Mouse (Mus musculus) stomach, embryonic 14.5 days (tissue): ENCODE data around the gene Stkld1. TPM values are rescaled to one million over a fixed set of nuclear protein-coding genes. Genes with fewer than 3 reads are reported as not detected.

Source experiments
- ATAC-seq: fragments of 200-750 bp; cut with Nextera tagmentation; 2 replicates; pipeline ENCODE4 v1.8.0; 2017; ENCODE audit warnings: low read depth, moderate TSS enrichment; ENCODE audit not compliant: insufficient number of reproducible peaks, insufficient read depth, low FRiP score
- H3K27ac ChIP-seq: fragments of 300-500 bp; sonication (generic); 2 replicates; pipeline ENCODE4 v1.5.1; 2014; ENCODE audit warnings: mild to moderate bottlenecking, low read length, moderate library complexity, mixed read lengths
- H3K27me3 ChIP-seq: fragments of 300-500 bp; sonication (generic); 2 replicates; pipeline ENCODE4 v1.6.1; 2014; ENCODE audit warnings: low read length, control low read depth, mixed read lengths; ENCODE audit not compliant: control insufficient read depth, insufficient read depth
- H3K36me3 ChIP-seq: fragments of 300-500 bp; sonication (generic); 2 replicates; pipeline ENCODE4 v1.6.1; 2014; ENCODE audit warnings: mild to moderate bottlenecking, control low read depth, low read length, moderate library complexity, mixed read lengths; ENCODE audit not compliant: control insufficient read depth, insufficient read depth
- H3K4me1 ChIP-seq: fragments of 300-500 bp; sonication (generic); 2 replicates; pipeline ENCODE4 v1.6.1; 2014; ENCODE audit warnings: low read length, control low read depth, mixed read lengths; ENCODE audit not compliant: control insufficient read depth, insufficient read depth
- H3K4me2 ChIP-seq: fragments of 300-500 bp; sonication (generic); replicated peaks from 2 replicates; pipeline ENCODE4 v1.6.1; 2014; ENCODE audit warnings: low read depth, low read length, control low read depth
- H3K4me3 ChIP-seq: fragments of 300-500 bp; sonication (generic); 2 replicates; pipeline ENCODE4 v1.5.1; 2014; ENCODE audit warnings: low read depth, low read length, control low read depth
- H3K9ac ChIP-seq: fragments of 300-500 bp; sonication (generic); replicated peaks from 2 replicates; pipeline ENCODE4 v1.6.1; 2014; ENCODE audit warnings: low read depth, mild to moderate bottlenecking, control low read depth, low read length, moderate library complexity, mixed read lengths
- H3K9me3 ChIP-seq: fragments of 300-500 bp; sonication (generic); 2 replicates; pipeline ENCODE4 v1.6.1; 2016; ENCODE audit warnings: low read depth, low read length, control low read depth; ENCODE audit not compliant: control insufficient read depth
- whole genome bisulfite sequencing: fragments of 180-500 bp; shearing (Covaris S2); extraction: QIAGEN DNeasy Blood & Tissue Kit; methylation state at CpG from one replicate; pipeline ENCODE4 v1.1.7; 2014; 5-methylcytosine and 5-hydroxymethylcytosine counted together
- polyA plus RNA-seq: library from polyadenylated mRNA; unstranded; fragments of >200 nt; fragmentation: Nextera tagmentation; extraction: Ambion mirVana; gene quantifications from 2 replicates; pipeline ENCODE4 v1.2.1, GENCODE M21; 2014

The Stkld1 gene
- polyA plus RNA-seq, 1 experiment from 2014 or later, result 0.25 TPM

DNA sequence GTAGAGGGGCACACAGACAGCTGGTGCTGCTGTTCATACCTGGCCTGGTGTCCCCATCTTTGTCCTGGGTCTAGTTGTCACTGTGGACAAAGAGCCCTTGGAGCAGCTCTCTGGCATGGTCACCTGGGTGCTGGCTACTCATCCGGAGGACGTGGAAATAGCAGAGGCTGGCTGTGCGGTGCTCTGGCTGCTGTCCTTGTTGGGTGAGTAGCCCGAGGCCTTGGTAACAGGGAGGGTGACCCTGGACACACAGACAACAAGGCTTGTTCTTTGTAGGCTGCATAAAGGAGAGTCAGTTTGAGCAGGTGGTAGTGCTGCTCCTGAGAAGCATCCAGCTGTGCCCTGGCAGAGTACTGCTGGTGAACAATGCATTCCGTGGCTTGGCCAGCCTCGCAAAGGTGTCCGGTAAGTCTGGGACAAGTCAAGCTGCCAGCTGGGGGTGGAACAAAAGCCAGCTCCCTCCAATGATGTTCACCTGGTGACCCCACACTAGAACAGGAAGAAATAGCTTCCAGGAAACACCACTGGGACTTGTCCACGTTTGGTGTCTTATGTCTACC, 17.6 kb downstream of the Stkld1 start:
- no peak for ATAC-seq
- 83% methylated on average over 8 of the region's 8 CpGs for WGBS
- Histone ChIP-seq H3K36me3 (peaks cover 45% of the 10 kb centered on the region), H3K9ac (0 out of 2 replicates have a peak overlapping the region, but pooled peaks have one; percentile 10), H3K9me3 (no peaks in the 10 kb centered on the region), H3K4me3 (no peak overlapping the region), H3K4me2 (no peak overlapping the region), H3K27ac (no peak overlapping the region), H3K4me1 (no peaks in the 10 kb centered on the region), H3K27me3 (no peaks in the 10 kb centered on the region)

GRCm38 (mm10) chr2:26952193-26952592, 18.3 kb downstream of the Stkld1 start:
- 88% methylated on average over 4 of the region's 4 CpGs for WGBS

DNA sequence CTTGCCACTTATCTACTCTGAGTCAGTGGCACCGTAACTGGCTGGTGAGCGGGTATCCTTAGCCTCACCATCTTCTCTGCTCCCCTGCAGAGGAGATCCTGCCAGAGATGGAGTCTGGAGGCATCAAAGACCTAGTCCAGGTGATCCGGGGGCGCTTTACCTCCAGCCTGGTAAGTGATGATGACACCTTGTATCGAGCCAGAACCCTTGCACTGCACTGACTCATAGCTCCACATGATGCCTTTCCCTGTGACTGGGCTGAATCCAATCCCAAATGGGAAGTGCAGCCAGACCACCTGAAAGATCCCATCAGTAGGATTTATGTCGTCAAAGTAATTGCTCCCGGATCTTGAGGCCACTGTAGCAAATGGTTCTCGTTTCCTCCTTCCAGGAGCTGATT, 19.0 kb downstream of the Stkld1 start:
- WGBS, result 87% methylated on average over 8 of the region's 8 CpGs
- H3K27ac ChIP-seq, result no peak overlapping the region
- H3K27me3 ChIP-seq, result no peaks in the 10 kb centered on the region
- ATAC-seq, result no peak
- H3K4me3 ChIP-seq, result no peak overlapping the region
- H3K9ac ChIP-seq, result no peak overlapping the region
- no peak overlapping the region for H3K4me2 ChIP-seq
- no peaks in the 10 kb centered on the region for H3K9me3 ChIP-seq
- H3K36me3 ChIP-seq, result peaks cover 59% of the 10 kb centered on the region
- H3K4me1 ChIP-seq, result no peaks in the 10 kb centered on the region

More at GRCm38 (mm10) chr2:26952193-26952592, 18.3 kb downstream of the Stkld1 start:
- Histone ChIP-seq H3K4me2 (no peak overlapping the region), H3K4me1 (no peaks in the 10 kb centered on the region), H3K36me3 (peaks cover 52% of the 10 kb centered on the region), H3K27me3 (no peaks in the 10 kb centered on the region), H3K9me3 (no peaks in the 10 kb centered on the region), H3K27ac (no peak overlapping the region), H3K4me3 (no peak overlapping the region), H3K9ac (0 out of 2 replicates have a peak overlapping the region, but pooled peaks have one; percentile 10)
- ATAC-seq, result no peak

GRCm38 (mm10) chr2:26954735-26955395, 21.0 kb downstream of the Stkld1 start:
- Histone ChIP-seq H3K4me2 (no peak overlapping the region), H3K27ac (no peak overlapping the region), H3K9me3 (no peaks in the 10 kb centered on the region), H3K4me1 (no peaks in the 10 kb centered on the region), H3K4me3 (no peak overlapping the region), H3K9ac (no peak overlapping the region), H3K27me3 (no peaks in the 10 kb centered on the region), H3K36me3 (peaks cover 68% of the 10 kb centered on the region)
- ATAC-seq, result no peak
- 95% methylated on average over 2 of the region's 2 CpGs for WGBS

DNA sequence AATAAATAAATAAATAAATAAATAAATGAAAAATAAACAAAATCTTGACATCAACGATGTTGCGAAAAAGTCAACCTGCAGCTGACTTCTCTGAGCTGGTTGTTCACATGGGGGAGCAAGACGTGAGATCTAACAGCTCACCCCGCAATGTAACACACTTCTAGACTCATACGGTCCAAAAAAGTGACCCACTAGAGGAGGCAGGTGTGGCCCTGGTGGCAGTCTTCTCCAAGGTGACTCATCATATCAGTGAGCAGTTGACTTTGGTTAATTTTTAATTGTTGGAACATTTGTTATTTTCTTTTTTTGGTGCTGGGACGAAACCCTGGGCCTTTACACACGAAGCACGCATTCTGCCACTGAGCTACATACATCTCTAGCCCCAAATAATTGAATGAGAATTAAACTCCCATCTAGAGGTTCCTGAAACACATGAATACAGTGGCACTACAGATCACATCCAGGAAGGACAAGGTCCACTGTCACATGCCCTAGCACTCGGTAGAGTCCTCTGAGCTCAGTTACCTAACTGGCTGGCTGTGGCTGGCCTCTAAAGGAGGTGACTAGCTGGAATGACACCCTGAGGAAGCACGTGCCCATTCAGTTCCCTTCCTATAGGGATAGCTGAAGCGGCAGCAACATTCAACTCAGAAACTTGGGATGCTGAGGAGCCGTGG, 23.1 kb downstream of the Stkld1 start:
- no peak for ATAC-seq

GRCm38 (mm10) chr2:26957488-26957859, 23.6 kb downstream of the Stkld1 start:
- no peak for ATAC-seq
- H3K27ac ChIP-seq, result no peak overlapping the region
- no peak overlapping the region for H3K4me2 ChIP-seq
- WGBS, result 68% methylated on average over 2 of the region's 2 CpGs
- H3K36me3 ChIP-seq, result peaks cover 70% of the 10 kb centered on the region
- H3K9me3 ChIP-seq, result no peaks in the 10 kb centered on the region
- no peaks in the 10 kb centered on the region for H3K27me3 ChIP-seq
- peaks cover 5% of the 10 kb centered on the region; the same call in 1 of the 2 replicates for H3K4me1 ChIP-seq
- no peak overlapping the region for H3K9ac ChIP-seq
- no peak overlapping the region for H3K4me3 ChIP-seq

More for the DNA sequence above, 23.1 kb downstream of the Stkld1 start:
- Histone ChIP-seq H3K27me3 (no peaks in the 10 kb centered on the region), H3K36me3 (peaks cover 72% of the 10 kb centered on the region), H3K4me3 (no peak overlapping the region), H3K9ac (no peak overlapping the region), H3K4me1 (peaks cover 4% of the 10 kb centered on the region; the same call in 1 of the 2 replicates), H3K4me2 (no peak overlapping the region), H3K27ac (no peak overlapping the region), H3K9me3 (no peaks in the 10 kb centered on the region)
- WGBS, result 93% methylated on average over 12 of the region's 12 CpGs

DNA sequence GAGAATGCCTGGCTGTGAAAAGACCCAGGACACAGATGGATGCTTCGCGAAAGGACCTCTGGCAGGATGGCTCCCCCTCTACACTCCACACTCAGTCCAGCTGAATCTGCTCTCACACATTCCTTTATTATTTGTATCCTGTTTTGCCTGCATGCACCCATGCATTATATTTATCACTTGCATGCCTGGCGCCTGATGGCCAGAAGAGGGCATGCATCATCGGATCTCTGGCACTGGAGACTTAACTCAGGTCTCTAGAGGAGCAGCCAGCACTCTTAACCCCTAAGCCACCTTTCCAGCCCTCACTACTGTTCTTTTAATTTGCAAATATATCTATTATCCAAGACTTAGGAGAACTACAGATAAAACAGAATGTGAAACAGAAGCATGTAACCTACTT, 26.9 kb downstream of the Stkld1 start:
- no peak overlapping the region for H3K27ac ChIP-seq
- H3K9me3 ChIP-seq, result no peaks in the 10 kb centered on the region
- H3K9ac ChIP-seq, result no peak overlapping the region
- no peaks in the 10 kb centered on the region for H3K27me3 ChIP-seq
- H3K4me2 ChIP-seq, result no peak overlapping the region
- H3K4me1 ChIP-seq, result peaks cover 14% of the 10 kb centered on the region
- H3K4me3 ChIP-seq, result no peak overlapping the region
- 85% methylated on average over 4 of the region's 4 CpGs for WGBS
- no peak for ATAC-seq
- H3K36me3 ChIP-seq, result peaks cover 47% of the 10 kb centered on the region

GRCm38 (mm10) chr2:26963923-26964723, 30.3 kb downstream of the Stkld1 start, which contains the start of gene Rexo4:
Gene Rexo4 (minus strand): TSS chr2:26964386.
- H3K27me3 ChIP-seq, result no peaks in the 10 kb centered on the region
- ATAC-seq, result peak; percentile 93
- no peaks in the 10 kb centered on the region for H3K9me3 ChIP-seq
- H3K36me3 ChIP-seq, result peaks cover 17% of the 10 kb centered on the region
- peak within 1 kb of the TSS; percentile 85 for H3K4me2 ChIP-seq
- peaks cover 14% of the 10 kb centered on the region for H3K4me1 ChIP-seq
- H3K27ac ChIP-seq, result peak within 1 kb of the TSS; percentile 91
- peak within 1 kb of the TSS; percentile 87 for H3K4me3 ChIP-seq
- H3K9ac ChIP-seq, result peak within 1 kb of the TSS; percentile 90
- WGBS, result under 1% methylated on average over 50 of the region's 50 CpGs
